Mouse (Mus musculus): ENCODE measurements at regions not wholly inside any gene's neighbourhood (a gene's known extent, or its start where the extent isn't known, plus 50 kb on each side); places are given as distances from the start of the nearest gene placed in this dataset.

- in situ Hi-C loops (cut with MboI; ENCODE audit: low pct_unique_long_range_greater_than_20kb in 1 of 2, low sequenced_read_pairs in 2 of 2, unreplicated experiment in 1 of 2) = no loop called here
These were observed 593.3 kb upstream of the Intu start for GRCm38 (mm10) chr3:39937719-39938278.

GRCm38 (mm10) chr3:39944581-39944980 is 586.5 kb upstream of the Intu start:
- in situ Hi-C loops (cut with MboI; ENCODE audit: low pct_unique_long_range_greater_than_20kb in 1 of 2, low sequenced_read_pairs in 2 of 2, unreplicated experiment in 1 of 2) = no loop called here

GRCm38 (mm10) chr3:39952103-39952502 is 579.0 kb upstream of the Intu start:
- in situ Hi-C loops (cut with MboI; ENCODE audit: low pct_unique_long_range_greater_than_20kb in 1 of 2, low sequenced_read_pairs in 2 of 2, unreplicated experiment in 1 of 2) = no loop called here

GRCm38 (mm10) chr3:39952556-39952955 is 578.5 kb upstream of the Intu start:
- in situ Hi-C loops (cut with MboI; ENCODE audit: low pct_unique_long_range_greater_than_20kb in 1 of 2, low sequenced_read_pairs in 2 of 2, unreplicated experiment in 1 of 2) = no loop called here

GRCm38 (mm10) chr3:39961836-39962640 is 569.0 kb upstream of the Intu start:
- in situ Hi-C loops (cut with MboI; ENCODE audit: low pct_unique_long_range_greater_than_20kb in 1 of 2, low sequenced_read_pairs in 2 of 2, unreplicated experiment in 1 of 2) = no loop called here

GRCm38 (mm10) chr3:39965431-39965830 is 565.7 kb upstream of the Intu start:
- in situ Hi-C loops (cut with MboI; ENCODE audit: low pct_unique_long_range_greater_than_20kb in 1 of 2, low sequenced_read_pairs in 2 of 2, unreplicated experiment in 1 of 2) = no loop called here

GRCm38 (mm10) chr3:39966390-39966789 is 564.7 kb upstream of the Intu start:
- in situ Hi-C loops (cut with MboI; ENCODE audit: low pct_unique_long_range_greater_than_20kb in 1 of 2, low sequenced_read_pairs in 2 of 2, unreplicated experiment in 1 of 2) = no loop called here

GRCm38 (mm10) chr3:39976937-39977336 is 554.1 kb upstream of the Intu start:
- in situ Hi-C loops (cut with MboI; ENCODE audit: low pct_unique_long_range_greater_than_20kb in 1 of 2, low sequenced_read_pairs in 2 of 2, unreplicated experiment in 1 of 2) = no loop called here

GRCm38 (mm10) chr3:39978916-39979679 is 552.0 kb upstream of the Intu start:
- in situ Hi-C loops (cut with MboI; ENCODE audit: low pct_unique_long_range_greater_than_20kb in 1 of 2, low sequenced_read_pairs in 2 of 2, unreplicated experiment in 1 of 2) = no loop called here

GRCm38 (mm10) chr3:39982656-39983055 is 548.4 kb upstream of the Intu start:
- in situ Hi-C loops (cut with MboI; ENCODE audit: low pct_unique_long_range_greater_than_20kb in 1 of 2, low sequenced_read_pairs in 2 of 2, unreplicated experiment in 1 of 2) = no loop called here

- in situ Hi-C loops (cut with MboI; ENCODE audit: low pct_unique_long_range_greater_than_20kb in 1 of 2, low sequenced_read_pairs in 2 of 2, unreplicated experiment in 1 of 2) = no loop called here
These were observed 543.4 kb upstream of the Intu start for GRCm38 (mm10) chr3:39987710-39988109.

- in situ Hi-C loops (cut with MboI; ENCODE audit: low pct_unique_long_range_greater_than_20kb in 1 of 2, low sequenced_read_pairs in 2 of 2, unreplicated experiment in 1 of 2) = no loop called here
These were observed 532.5 kb upstream of the Intu start for GRCm38 (mm10) chr3:39998628-39999027.

GRCm38 (mm10) chr3:39999846-40000245 is 531.2 kb upstream of the Intu start:
- in situ Hi-C loops (cut with MboI; ENCODE audit: low pct_unique_long_range_greater_than_20kb in 1 of 2, low sequenced_read_pairs in 2 of 2, unreplicated experiment in 1 of 2) = no loop called here

- in situ Hi-C loops (cut with MboI; ENCODE audit: low pct_unique_long_range_greater_than_20kb in 1 of 2, low sequenced_read_pairs in 2 of 2, unreplicated experiment in 1 of 2) = no loop called here
These were observed 528.2 kb upstream of the Intu start for GRCm38 (mm10) chr3:40002838-40003237.

- in situ Hi-C loops (cut with MboI; ENCODE audit: low pct_unique_long_range_greater_than_20kb in 1 of 2, low sequenced_read_pairs in 2 of 2, unreplicated experiment in 1 of 2) = no loop called here
These were observed 521.0 kb upstream of the Intu start for GRCm38 (mm10) chr3:40010051-40010450.

- in situ Hi-C loops (cut with MboI; ENCODE audit: low pct_unique_long_range_greater_than_20kb in 1 of 2, low sequenced_read_pairs in 2 of 2, unreplicated experiment in 1 of 2) = no loop called here
These were observed 509.4 kb upstream of the Intu start for GRCm38 (mm10) chr3:40021682-40022081.

- in situ Hi-C loops (cut with MboI; ENCODE audit: low pct_unique_long_range_greater_than_20kb in 1 of 2, low sequenced_read_pairs in 2 of 2, unreplicated experiment in 1 of 2) = no loop called here
These were observed 503.4 kb upstream of the Intu start for GRCm38 (mm10) chr3:40027713-40028112.

GRCm38 (mm10) chr3:40036177-40036576 is 494.9 kb upstream of the Intu start:
- in situ Hi-C loops (cut with MboI; ENCODE audit: low pct_unique_long_range_greater_than_20kb in 1 of 2, low sequenced_read_pairs in 2 of 2, unreplicated experiment in 1 of 2) = no loop called here

- in situ Hi-C loops (cut with MboI; ENCODE audit: low pct_unique_long_range_greater_than_20kb in 1 of 2, low sequenced_read_pairs in 2 of 2, unreplicated experiment in 1 of 2) = no loop called here
These were observed 481.4 kb upstream of the Intu start for GRCm38 (mm10) chr3:40049721-40050120.
